Mouse (Mus musculus) embryonic fibroblast, embryonic 13.5 days (primary cell): ENCODE measurements around the gene Stx12. TPM values are rescaled to one million over a fixed set of nuclear protein-coding genes. Genes with fewer than 3 reads are reported as not detected.

ENCODE experiments used
- H3K27ac ChIP-seq: 2 replicates; pipeline ENCODE4 v1.5.1; 2012; ENCODE audit warnings: low read length, control low read depth, inconsistent platforms; ENCODE audit not compliant: insufficient read depth
- H3K4me1 ChIP-seq: 2 replicates; pipeline ENCODE4 v1.6.1; 2011; ENCODE audit warnings: low read length; ENCODE audit not compliant: control insufficient read depth, insufficient read depth
- H3K4me3 ChIP-seq: 2 replicates; pipeline ENCODE4 v1.5.1; 2011; ENCODE audit warnings: mild to moderate bottlenecking, control low read depth, low read length; ENCODE audit not compliant: insufficient read depth
- CTCF ChIP-seq: IDR thresholded peaks from 2 replicates; pipeline ENCODE4 v1.5.1; 2011; ENCODE audit warnings: mild to moderate bottlenecking, control low read depth, low read length, moderate library complexity, borderline replicate concordance; ENCODE audit not compliant: insufficient read depth
- POLR2A ChIP-seq: IDR thresholded peaks from 2 replicates; pipeline ENCODE4 v1.6.1; 2011; ENCODE audit warnings: low read depth, mild to moderate bottlenecking, control low read depth, low read length, moderate library complexity
- polyA plus RNA-seq: library from polyadenylated mRNA; stranded (reverse); fragments of >200 nt; gene quantifications from 2 replicates; pipeline ENCODE4 v1.2.4, GENCODE M21; 2011; ENCODE audit warnings: low read depth; ENCODE audit not compliant: missing spikeins, insufficient read length

Stx12 gene
- polyA plus RNA-seq, 1 experiment = 71.8 TPM

DNA sequence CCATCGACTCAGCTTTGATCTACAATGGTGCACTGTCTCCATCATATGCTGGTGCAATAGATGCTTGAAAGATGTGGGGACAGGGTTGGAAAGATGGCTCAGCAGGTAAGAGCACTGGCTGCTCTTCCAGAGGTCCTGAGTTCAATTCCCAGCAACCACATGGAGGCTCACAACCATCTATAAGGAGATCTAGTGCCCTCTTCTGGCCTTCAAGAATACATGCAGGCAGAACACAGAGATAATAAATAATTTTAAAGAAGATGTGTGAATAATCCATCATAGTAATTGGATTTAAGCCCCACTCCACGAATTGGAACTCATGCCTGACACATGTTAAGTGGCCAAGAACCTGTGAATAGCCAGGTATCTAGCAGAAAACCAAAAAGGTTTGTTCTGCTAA is 65.9 kb downstream of the Stx12 start:
- Histone ChIP-seq H3K4me3 (no peak overlapping the region), H3K27ac (no peak overlapping the region), H3K4me1 (no peaks in the 10 kb centered on the region)
- TF ChIP-seq POLR2A = no peak
- no peak for TF ChIP-seq CTCF

DNA sequence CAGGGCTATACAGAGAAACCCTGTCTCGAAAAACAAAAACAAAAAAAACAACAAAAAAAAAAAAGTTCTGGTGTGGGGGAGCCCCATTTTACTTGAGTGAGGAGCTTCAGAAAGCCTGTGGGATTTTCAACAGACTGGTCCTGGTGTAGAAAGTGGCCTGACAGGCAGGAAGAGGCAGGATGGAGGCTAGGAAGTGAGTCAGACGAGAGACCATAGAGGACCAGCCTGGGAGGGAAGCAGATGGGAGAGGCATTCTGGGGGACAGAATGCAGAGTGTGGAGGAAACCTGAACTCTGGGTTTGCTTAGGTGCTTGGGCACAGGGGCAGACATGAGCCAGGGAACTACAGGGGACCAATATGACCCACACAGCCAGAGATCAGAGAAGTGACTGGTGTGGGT is 67.5 kb downstream of the Stx12 start:
- no peaks in the 10 kb centered on the region for H3K4me1 ChIP-seq
- TF ChIP-seq POLR2A (no peak), CTCF (no peak)
- no peak overlapping the region for H3K4me3 ChIP-seq
- H3K27ac ChIP-seq = no peak overlapping the region

DNA sequence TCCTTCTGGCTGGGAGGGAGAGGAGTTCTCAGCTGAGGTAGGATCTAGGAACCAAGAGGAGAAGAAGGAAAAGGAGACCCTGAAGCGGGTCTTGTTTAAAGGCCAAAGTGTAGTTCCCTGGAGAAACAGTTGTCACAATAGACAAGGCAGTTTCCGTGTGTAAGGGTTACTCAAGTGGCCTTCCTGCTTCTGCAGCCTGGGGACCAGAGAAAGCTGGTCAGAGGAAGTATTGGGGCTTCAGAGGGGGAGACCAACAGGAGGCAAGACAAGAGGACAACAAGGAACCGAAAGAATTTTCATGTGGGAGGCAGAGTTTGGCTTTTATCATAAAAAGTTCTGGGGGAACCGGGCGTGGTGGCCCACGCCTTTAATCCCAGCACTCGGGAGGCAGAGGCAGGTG is 67.9 kb downstream of the Stx12 start:
- TF ChIP-seq POLR2A = no peak
- TF ChIP-seq CTCF = no peak
- Histone ChIP-seq H3K4me1 (no peaks in the 10 kb centered on the region), H3K4me3 (no peak overlapping the region)

DNA sequence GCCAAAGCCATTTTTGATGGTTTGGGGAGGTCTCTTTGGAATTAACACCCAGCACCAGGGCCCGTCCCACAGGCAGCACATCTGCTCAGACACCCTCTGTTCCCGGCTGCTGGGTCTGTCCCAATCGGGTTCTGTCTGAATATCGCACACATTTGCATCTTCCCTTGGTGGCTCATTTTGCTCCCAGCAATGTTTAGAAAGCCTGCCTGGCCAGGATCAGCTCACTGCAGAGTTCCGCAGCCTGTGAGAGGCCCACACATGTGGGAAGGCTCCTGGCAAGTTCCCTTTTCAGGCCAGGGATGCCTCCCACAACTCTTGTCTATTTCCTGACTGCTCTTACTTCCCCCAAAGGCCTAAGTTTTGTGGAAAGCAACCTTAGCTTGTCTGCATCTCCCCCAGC is 74.7 kb downstream of the Stx12 start:
- Histone ChIP-seq H3K27ac (no peak overlapping the region), H3K4me1 (no peaks in the 10 kb centered on the region), H3K4me3 (no peak overlapping the region)
- TF ChIP-seq CTCF (no peak), POLR2A (no peak)

More for the DNA sequence above, 67.9 kb downstream of the Stx12 start:
- no peak overlapping the region for H3K27ac ChIP-seq

DNA sequence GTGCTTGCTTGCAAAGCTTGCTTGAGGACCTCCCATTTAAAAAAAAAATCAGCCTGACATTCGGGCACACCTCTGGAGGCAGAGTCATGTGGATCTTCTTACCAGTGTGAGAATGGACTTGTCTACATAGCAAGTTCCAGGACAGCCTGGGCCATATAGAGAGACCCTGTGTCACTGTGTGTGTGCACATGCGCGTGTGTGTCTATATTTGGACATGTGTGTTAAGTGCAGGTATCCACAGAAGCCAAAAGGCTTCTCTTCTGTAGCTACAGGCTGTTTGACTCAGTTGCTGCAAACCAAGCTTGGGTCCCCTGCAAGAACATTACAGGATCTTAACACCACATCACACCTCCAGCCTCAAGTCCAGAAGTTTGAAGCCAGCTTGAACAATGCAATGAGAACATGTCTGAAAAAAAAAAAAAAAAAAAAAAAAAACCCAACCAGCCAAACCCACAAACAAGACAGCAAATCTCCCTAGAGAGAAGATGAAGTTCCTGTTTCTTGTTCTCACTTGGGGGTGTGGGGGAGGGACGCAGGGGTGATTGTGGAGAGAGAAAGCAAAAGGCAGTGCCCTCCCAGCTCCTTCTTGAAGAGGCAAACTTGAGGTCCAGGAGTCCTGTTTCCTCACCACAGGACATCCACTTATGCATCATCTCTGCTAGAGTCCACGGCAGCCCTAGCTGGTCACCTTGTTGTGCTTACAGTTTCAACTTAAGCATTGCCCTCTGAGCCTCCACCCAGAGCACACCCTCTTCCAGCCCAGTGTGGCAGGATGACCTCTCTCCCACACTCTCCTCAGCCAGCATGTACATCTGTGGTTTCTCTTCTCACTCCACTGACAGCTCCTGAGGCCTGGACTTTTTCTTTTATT is 76.3 kb downstream of the Stx12 start:
- Histone ChIP-seq H3K4me3 (no peak overlapping the region), H3K4me1 (no peaks in the 10 kb centered on the region), H3K27ac (no peak overlapping the region)
- TF ChIP-seq POLR2A (no peak), CTCF (no peak)

DNA sequence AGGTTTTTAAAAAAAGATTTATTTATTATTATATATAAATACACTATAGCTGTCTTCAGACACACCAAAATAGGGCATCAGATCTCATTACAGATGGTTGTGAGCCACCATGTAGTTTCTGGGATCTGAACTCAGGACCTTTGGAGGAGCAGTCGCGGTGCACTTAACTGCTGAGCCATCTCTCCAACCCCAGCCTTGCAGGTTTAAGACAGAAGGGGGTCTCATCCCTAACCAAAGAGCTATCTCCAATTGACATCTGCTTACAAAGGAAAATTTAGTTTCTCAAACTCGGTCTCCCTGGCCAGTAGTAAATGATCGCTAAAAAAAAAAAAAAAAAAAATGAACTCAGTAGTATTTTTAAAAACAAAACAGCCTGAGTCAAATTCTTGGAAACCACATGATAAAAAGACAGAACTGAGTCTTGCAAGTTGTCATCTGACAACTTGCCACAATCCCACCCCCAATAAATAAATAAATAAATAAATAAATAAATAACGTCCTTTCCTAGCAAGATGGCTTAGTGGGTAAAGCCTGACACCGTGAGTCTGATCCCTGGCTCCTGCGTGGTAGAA is 77.6 kb downstream of the Stx12 start:
- Histone ChIP-seq H3K4me1 (no peaks in the 10 kb centered on the region), H3K27ac (no peak overlapping the region), H3K4me3 (no peak overlapping the region)
- TF ChIP-seq POLR2A = no peak
- TF ChIP-seq CTCF = no peak

DNA sequence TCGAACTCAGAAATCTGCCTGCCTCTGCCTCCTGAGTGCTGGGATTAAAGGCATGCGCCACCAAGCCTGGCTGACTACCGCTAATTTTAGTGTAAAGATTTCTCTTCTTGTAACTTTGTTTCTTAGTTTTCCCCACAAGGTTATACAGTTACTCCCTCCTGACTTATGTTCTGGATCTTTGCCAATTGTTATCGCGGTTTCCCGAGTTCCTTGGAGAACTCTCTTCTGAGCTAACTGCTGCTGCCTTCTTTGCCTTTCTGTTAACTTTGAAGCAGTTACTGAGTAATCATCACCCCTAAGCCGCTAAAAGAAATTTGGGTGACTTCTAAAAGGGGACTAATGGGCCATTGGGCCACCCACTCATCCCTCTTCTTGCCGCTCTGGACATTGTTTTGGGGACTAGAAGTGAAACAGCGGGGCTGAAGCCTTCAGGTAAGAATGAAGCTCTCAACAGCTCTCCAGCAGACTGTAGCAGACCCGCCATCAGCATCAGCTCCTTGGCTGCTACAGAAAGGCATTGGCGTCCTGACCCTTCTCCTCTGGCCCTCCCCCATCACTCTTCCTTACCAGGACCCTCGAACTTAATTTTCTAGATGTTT is 78.6 kb downstream of the Stx12 start:
- TF ChIP-seq CTCF = no peak
- TF ChIP-seq POLR2A = no peak
- Histone ChIP-seq H3K4me3 (no peak overlapping the region), H3K27ac (no peak overlapping the region), H3K4me1 (no peaks in the 10 kb centered on the region)

DNA sequence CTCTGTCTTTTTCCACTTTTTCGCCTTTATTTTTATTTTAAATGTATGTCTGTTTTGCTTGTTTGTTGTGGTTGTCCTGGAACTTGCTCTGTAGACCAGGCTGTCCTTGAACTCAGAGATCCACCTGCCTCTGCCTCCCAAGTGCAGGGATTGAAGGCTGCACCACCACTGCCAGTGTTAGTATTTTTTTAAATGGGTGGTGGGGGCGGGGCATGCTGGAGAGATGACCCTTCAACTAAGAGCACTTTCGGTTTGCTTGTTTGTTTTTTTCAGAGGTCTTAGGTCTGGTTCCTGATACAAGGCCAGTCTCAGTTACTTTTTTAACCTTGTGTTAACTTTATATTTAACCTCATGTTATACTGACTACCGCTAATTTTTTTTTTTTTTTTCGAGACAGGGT is 79.2 kb downstream of the Stx12 start:
- Histone ChIP-seq H3K27ac (no peak overlapping the region), H3K4me1 (no peaks in the 10 kb centered on the region), H3K4me3 (no peak overlapping the region)
- TF ChIP-seq CTCF (no peak), POLR2A (no peak)

DNA sequence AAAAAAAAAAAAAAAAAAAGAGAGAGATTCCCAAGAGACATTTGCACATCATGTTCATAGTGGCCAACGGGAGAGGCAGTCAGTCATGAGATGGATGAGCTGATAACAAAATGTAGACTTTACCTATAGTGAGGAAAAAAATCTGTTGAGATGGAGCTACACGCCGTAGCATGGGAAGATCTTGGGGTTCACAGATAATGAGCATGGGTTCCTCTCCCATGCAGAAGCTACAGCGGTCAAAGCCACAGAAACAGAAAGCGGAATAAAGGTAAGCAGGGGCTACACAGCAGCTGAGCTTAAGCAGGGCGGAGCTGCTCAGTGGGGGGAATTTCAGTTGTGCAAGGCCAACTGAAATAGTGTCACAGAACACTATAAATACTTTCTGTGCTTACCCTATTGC is 80.0 kb downstream of the Stx12 start:
- TF ChIP-seq POLR2A (no peak), CTCF (no peak)
- H3K27ac ChIP-seq = no peak overlapping the region

DNA sequence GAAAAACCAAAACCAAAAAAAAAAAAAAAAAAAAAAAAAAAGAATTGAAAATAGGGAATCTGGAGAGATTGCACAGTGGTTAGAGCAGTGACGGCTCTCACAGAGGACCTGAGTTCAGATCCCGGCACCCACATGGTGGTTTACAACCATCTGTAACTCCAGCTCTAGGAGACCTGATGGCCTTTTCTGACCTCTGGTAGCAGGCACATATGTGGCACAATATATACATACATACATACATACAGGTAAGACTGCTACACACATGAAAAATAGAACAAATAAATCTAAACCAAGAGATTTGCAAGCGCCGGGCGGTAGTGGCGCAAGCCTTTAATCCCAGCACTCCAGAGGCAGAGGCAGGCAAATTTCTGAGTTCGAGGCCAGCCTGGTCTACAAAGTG is 80.4 kb downstream of the Stx12 start:
- Histone ChIP-seq H3K4me3 (no peak overlapping the region), H3K27ac (no peak overlapping the region), H3K4me1 (no peaks in the 10 kb centered on the region)
- TF ChIP-seq POLR2A = no peak
- TF ChIP-seq CTCF = no peak

More for the DNA sequence above, 80.0 kb downstream of the Stx12 start:
- H3K4me3 ChIP-seq = no peak overlapping the region
- H3K4me1 ChIP-seq = no peaks in the 10 kb centered on the region

Other genes with a start within 250 kb of the Stx12 start
- 51.6 and 55.7 TPM in 2 replicates for gene Eya3, start 245.5 kb downstream of the Stx12 start, polyA plus RNA-seq
- 5.3 and 10.2 TPM in 2 replicates for gene Xkr8, start 152.0 kb downstream of the Stx12 start, polyA plus RNA-seq
- 2.7 and 2.9 TPM in 2 replicates for gene Smpdl3b, start 127.3 kb downstream of the Stx12 start, polyA plus RNA-seq
- gene Rpa2, start 116.2 kb downstream of the Stx12 start, polyA plus RNA-seq = 16.9 and 20.2 TPM in 2 replicates
- gene Themis2, start 88.1 kb downstream of the Stx12 start, polyA plus RNA-seq = 0.16 TPM in 1 of 2 replicates, not detected in the other
- 51.1 and 59.9 TPM in 2 replicates for gene Ppp1r8, start 41.3 kb downstream of the Stx12 start, polyA plus RNA-seq
- gene Fam76a, start 38.0 kb upstream of the Stx12 start, polyA plus RNA-seq = 33.5 and 38.8 TPM in 2 replicates
- not detected in 2 replicates for gene Fgr, start 89.6 kb upstream of the Stx12 start, polyA plus RNA-seq
- gene Ahdc1, start 126.8 kb upstream of the Stx12 start, polyA plus RNA-seq = 37.5 and 46.0 TPM in 2 replicates
- gene Wasf2, start 246.0 kb upstream of the Stx12 start, polyA plus RNA-seq = 101 and 107 TPM in 2 replicates